Mouse (Mus musculus) neutrophil, adult 83 days (primary cell): ENCODE data around the gene Zbtb7a. TPM values are rescaled to one million over a fixed set of nuclear protein-coding genes. Genes with fewer than 3 reads are reported as not detected.

ENCODE experiments used
- total RNA-seq, 2 experiments: library from RNA; stranded (reverse); gene quantifications; one replicate each; pipeline ENCODE4 v1.2.4; 2023

Gene Zbtb7a
- total RNA-seq, result 10 to 100 TPM; 62.4 to 68.5 TPM

DNA sequence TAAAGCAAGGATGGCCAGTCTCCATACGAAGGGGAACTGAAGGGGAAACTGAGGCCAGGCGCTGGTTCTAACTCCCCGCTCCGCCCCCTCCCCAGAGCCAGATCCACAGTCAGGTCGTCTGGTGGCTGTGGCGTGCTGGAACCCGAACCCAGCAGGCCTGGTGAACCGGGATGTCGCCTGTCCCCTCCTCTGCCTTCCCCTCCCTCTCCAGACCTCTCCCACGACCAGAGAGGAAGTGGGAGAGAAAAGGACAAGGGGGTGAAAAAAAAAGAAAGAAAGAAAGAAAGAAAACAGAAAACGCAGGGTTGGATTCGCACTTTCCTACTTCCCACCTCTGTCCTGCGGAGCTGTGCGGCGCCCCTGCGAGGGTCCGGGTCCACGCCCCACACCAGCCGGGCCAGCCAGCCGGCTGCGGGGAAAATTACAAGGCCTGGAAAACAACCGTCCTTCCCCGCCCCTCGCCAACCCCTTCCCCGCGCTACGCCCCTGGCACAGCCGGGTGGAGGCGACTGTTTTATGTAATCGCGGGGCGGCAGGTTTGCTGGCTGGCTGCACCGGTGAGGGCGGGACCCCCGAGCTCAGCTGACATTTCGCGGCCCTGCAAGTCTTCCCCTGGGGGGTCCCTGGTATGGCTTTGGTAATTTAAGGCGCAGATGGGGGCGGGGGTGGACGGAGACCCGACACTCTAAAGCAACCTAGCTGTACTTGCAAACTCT, at the start of gene Zbtb7a:
TSS of gene Zbtb7a (plus strand) at position 255 of the 716 bp plus-strand sequence.

GRCm38 (mm10) chr10:81105565-81106112, 29.4 kb upstream of the Zbtb7a start, which contains the start of gene Map2k2:
Map2k2 (plus strand) TSS chr10:81105915.

GRCm38 (mm10) chr10:81167200-81168086, 32.4 kb downstream of the Zbtb7a start, which contains the start of gene Pias4:
Pias4 (minus strand) TSS chr10:81167923.

DNA sequence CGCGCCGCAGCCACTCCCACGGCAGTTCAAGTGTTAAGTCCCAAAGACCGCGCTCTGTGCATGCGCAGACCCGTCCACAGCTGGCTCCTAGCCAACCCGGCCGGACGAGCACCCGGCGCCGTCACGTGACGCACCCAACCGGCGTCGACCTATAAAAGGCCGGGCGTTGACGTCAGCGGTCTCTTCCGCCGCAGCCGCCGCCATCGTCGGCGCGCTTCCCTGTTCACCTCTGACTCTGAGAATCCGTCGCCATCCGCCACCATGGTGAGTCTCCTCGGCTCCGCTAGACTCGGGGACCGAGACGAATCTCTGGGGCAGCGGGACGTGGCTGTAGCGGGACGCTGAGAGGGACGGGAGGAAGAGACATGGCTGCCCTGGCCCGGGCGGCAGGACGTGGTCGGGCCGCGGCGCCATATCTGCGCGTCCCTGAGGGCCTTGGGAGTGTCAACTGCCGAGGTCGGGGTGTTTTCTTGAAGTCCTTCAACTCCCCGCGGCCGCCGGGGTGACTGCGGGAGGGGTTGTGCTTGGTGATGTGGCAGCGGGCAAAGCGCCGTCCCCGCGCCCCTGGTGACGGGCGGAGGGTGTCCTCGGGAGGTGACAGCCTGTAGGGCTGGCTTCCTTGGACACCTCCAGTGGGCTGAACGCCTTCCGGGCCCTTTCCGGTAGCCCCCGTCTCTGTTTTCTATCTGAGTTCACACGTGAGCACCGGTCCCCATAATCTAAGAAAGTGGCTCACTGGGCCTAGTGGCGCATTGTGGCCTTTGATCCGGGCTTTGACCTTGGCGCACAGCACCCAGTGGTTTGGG, 41.6 kb downstream of the Zbtb7a start, which contains the start of gene Eef2:
TSS of gene Eef2 (plus strand) at position 166 of the 806 bp plus-strand sequence.

GRCm38 (mm10) chr10:81182336-81183333, 47.6 kb downstream of the Zbtb7a start, which contains the start of gene Dapk3:
Dapk3 (plus strand) TSS chr10:81183005.

DNA sequence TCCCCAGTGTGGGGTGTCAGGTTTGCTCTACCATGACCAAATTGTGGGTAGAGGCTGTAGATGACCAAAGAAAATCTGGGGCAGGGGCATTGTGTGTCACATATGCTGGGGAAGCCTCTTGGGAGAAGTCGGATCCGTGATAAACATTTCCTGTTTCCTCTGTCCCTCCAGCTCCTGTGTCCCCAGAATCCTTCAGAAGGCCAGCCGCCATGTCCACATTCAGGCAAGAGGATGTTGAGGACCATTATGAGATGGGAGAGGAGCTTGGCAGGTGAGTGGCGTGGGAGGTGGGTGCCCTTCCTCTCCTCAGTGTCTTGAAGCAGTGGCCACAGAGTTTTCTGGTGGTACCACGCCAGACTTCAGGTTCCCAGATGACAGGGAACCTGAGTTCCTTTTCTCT, 48.8 kb downstream of the Zbtb7a start, which contains the start of gene 4930442H23Rik:
TSS of gene 4930442H23Rik (minus strand) at position 45 of the 400 bp plus-strand sequence.

GRCm38 (mm10) chr10:81201807-81202758, 67.1 kb downstream of the Zbtb7a start, which contains the start of gene Nmrk2:
Nmrk2 (minus strand) TSS chr10:81202051.

Other genes with a start within 250 kb of the Zbtb7a start
- gene Timm13, start 234.3 kb upstream of the Zbtb7a start, total RNA-seq, result 10 to 100 TPM; 46.4 to 48.9 TPM
- 10 to 100 TPM; 22.0 to 24.2 TPM for gene Lmnb2, start 217.0 kb upstream of the Zbtb7a start, total RNA-seq
- gene Gadd45b, start 205.1 kb upstream of the Zbtb7a start, total RNA-seq, result 10 to 100 TPM; 27.4 to 30.8 TPM
- gene Gng7, start 120.3 kb upstream of the Zbtb7a start, total RNA-seq, result under 1 TPM; 0.59 to 0.68 TPM
- gene Diras1, start 109.6 kb upstream of the Zbtb7a start, total RNA-seq, result not detected
- 10 to 100 TPM; 11.2 to 13.3 TPM for gene Slc39a3, start 97.8 kb upstream of the Zbtb7a start, total RNA-seq
- 10 to 100 TPM; 48.3 to 49.5 TPM for gene Sgta, start 75.0 kb upstream of the Zbtb7a start, total RNA-seq
- 1 to 10 TPM; 6.6 to 8.3 TPM for gene Thop1, start 65.2 kb upstream of the Zbtb7a start, total RNA-seq
- 1 to 10 TPM in 1 of 2 experiments, under 1 TPM in 1; 0.64 to 1.2 TPM for gene Creb3l3, start 36.3 kb upstream of the Zbtb7a start, total RNA-seq
- 10 to 100 TPM; 86.1 to 87.6 TPM for gene Map2k2, start 29.3 kb upstream of the Zbtb7a start, total RNA-seq
- 10 to 100 TPM; 27.3 to 29.5 TPM for gene Pias4, start 32.7 kb downstream of the Zbtb7a start, total RNA-seq
- 100 to 1,000 TPM; 824 to 844 TPM for gene Eef2, start 41.4 kb downstream of the Zbtb7a start, total RNA-seq
- 10 to 100 TPM; 26.8 to 31.2 TPM for gene Dapk3, start 47.8 kb downstream of the Zbtb7a start, total RNA-seq
- gene 4930442H23Rik, start 48.6 kb downstream of the Zbtb7a start, total RNA-seq, result not detected
- gene Nmrk2, start 66.8 kb downstream of the Zbtb7a start, total RNA-seq, result not detected
- gene Atcay, start 95.6 kb downstream of the Zbtb7a start, total RNA-seq, result not detected
- gene Zfr2, start 97.9 kb downstream of the Zbtb7a start, total RNA-seq, result 1 to 10 TPM in 1 of 2 experiments, under 1 TPM in 1; 0.44 to 1.5 TPM
- gene Matk, start 117.7 kb downstream of the Zbtb7a start, total RNA-seq, result 1 to 10 TPM; 7.1 to 10.0 TPM
- 10 to 100 TPM; 36.4 to 40.7 TPM for gene Mrpl54, start 131.7 kb downstream of the Zbtb7a start, total RNA-seq
- gene Apba3, start 131.7 kb downstream of the Zbtb7a start, total RNA-seq, result 10 to 100 TPM; 28.2 to 28.6 TPM
- gene Tjp3, start 156.4 kb downstream of the Zbtb7a start, total RNA-seq, result 1 to 10 TPM; 5.6 to 5.8 TPM
- gene Pip5k1c, start 157.7 kb downstream of the Zbtb7a start, total RNA-seq, result 10 to 100 TPM; 84.7 to 91.8 TPM
- 10 to 100 TPM; 27.9 to 30.2 TPM for gene Cactin, start 185.9 kb downstream of the Zbtb7a start, total RNA-seq
- gene Tbxa2r, start 193.5 kb downstream of the Zbtb7a start, total RNA-seq, result under 1 TPM in 1 of 2 experiments, not detected in 1; 0.64 TPM
- not detected for gene Gipc3, start 208.0 kb downstream of the Zbtb7a start, total RNA-seq
- gene Hmg20b, start 215.3 kb downstream of the Zbtb7a start, total RNA-seq, result 10 to 100 TPM; 38.3 to 46.6 TPM
- gene Mfsd12, start 222.3 kb downstream of the Zbtb7a start, total RNA-seq, result 10 to 100 TPM; 19.2 to 20.1 TPM
- gene 4930404N11Rik, start 230.6 kb downstream of the Zbtb7a start, total RNA-seq, result 1 to 10 TPM; 3.8 to 4.8 TPM
- gene Fzr1, start 243.3 kb downstream of the Zbtb7a start, total RNA-seq, result 10 to 100 TPM; 51.4 to 52.7 TPM
- 10 to 100 TPM; 17.9 to 20.0 TPM for gene Dohh, start 249.2 kb downstream of the Zbtb7a start, total RNA-seq
- gene Gm48551, start 249.2 kb downstream of the Zbtb7a start, total RNA-seq, result under 1 TPM; 0.53 to 0.70 TPM